Mouse (Mus musculus): Measurements from ENCODE around the gene Chst11. TPM values are rescaled to one million over a fixed set of nuclear protein-coding genes. Genes with fewer than 3 reads are reported as not detected.

Chst11 gene
- polyA plus RNA-seq, 1 experiment from 2014 or later, result 2.0 TPM

DNA sequence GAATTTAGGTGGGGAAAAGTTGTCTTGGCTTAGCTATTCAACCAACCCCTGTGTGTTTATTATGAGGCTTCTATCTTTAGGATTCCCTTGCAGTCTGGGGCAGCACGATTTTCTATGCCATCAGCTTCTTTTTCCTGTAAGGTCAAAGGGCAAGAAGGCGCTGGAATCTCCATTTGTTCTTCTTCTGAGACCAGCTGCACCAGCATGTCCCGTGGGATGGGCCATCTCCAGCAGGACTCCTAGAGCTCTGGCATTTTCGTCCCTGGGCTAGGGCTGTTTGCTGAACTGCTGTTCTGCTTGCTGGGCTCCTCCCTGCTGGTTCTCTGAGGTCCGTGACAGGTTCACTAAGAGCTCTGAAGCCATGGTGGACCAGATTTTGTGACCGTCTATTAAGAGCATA is 45.6 kb downstream of the Chst11 start:
- H3K36me3 ChIP-seq (ENCODE audit: control insufficient read depth, insufficient read depth, low read length), result no peaks in the 10 kb centered on the region
- H3K4me3 ChIP-seq (ENCODE audit: low read depth, low read length), result no peak overlapping the region
- DNase-seq (ENCODE audit: low spot score) (no peak), ATAC-seq (replicated peaks; ENCODE audit: low FRiP score, low TSS enrichment, low read depth) (no peak)
- 41% methylated on average over 6 of the region's 6 CpGs for WGBS
- H3K27ac ChIP-seq (ENCODE audit: low read depth), result no peak overlapping the region
- no peaks in the 10 kb centered on the region for H3K27me3 ChIP-seq (replicated peaks; ENCODE audit: control insufficient read depth, insufficient read depth, low read length)
- H3K4me2 ChIP-seq (ENCODE audit: low read length), result no peak overlapping the region
- H3K4me1 ChIP-seq (replicated peaks; ENCODE audit: control insufficient read depth, insufficient read depth, low read length), result peaks cover 3% of the 10 kb centered on the region; the same call in 1 of the 2 replicates
- no peak overlapping the region for H3K9ac ChIP-seq (ENCODE audit: low read length)
- no peaks in the 10 kb centered on the region for H3K9me3 ChIP-seq (ENCODE audit: control insufficient read depth, low read length)

DNA sequence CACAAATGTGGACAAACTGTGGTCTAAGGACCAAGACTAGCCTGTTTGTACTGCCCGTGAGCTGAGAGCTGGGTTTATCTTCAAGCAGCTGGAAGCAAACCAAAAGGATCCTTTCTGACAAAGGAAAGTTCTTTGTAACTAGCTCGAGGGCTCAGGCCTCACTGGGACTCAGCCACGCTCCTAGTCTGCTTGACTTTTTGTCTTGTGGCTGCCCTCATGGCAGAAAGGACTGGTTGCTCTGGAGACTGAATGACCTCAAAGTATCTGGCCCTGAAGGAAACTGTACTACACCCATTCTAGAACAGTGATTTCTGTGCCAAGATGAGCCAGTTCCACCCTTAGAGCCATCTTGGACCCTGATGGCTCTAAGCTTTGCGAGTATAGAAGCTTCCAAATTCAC is 46.3 kb downstream of the Chst11 start:
- Histone ChIP-seq H3K36me3 (ENCODE audit: control insufficient read depth, insufficient read depth, low read length) (no peaks in the 10 kb centered on the region), H3K9ac (ENCODE audit: low read length) (no peak overlapping the region), H3K4me1 (replicated peaks; ENCODE audit: control insufficient read depth, insufficient read depth, low read length) (peaks cover 3% of the 10 kb centered on the region; the same call in 1 of the 2 replicates), H3K27me3 (replicated peaks; ENCODE audit: control insufficient read depth, insufficient read depth, low read length) (no peaks in the 10 kb centered on the region), H3K9me3 (ENCODE audit: control insufficient read depth, low read length) (no peaks in the 10 kb centered on the region), H3K4me3 (ENCODE audit: low read depth, low read length) (no peak overlapping the region), H3K4me2 (ENCODE audit: low read length) (no peak overlapping the region), H3K27ac (ENCODE audit: low read depth) (no peak overlapping the region)
- DNase-seq (ENCODE audit: low spot score), result no peak
- WGBS, result 69% methylated on average over 4 of the region's 4 CpGs
- no peak for ATAC-seq (replicated peaks; ENCODE audit: low FRiP score, low TSS enrichment, low read depth)

DNA sequence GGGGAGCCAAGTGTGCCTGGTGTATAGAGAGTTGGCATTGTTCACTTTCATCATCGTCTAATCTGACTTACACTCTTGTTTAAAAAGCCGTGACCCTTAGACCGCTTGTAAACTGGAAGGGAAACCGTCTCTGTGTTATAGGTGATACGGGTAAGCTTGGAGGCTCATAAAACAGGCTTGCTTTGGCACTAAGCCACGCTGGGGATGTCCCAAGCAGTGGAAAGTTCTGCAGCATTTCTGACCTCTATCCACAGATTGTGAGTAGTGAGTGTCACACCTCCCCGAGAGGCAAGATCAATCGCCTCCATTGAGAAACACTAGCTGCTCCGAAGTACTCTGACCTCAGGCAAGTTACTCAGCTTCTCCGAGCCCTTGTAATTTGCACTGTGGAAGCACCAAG is 47.3 kb downstream of the Chst11 start:
- WGBS, result 44% methylated on average over 10 of the region's 10 CpGs
- Histone ChIP-seq H3K4me3 (ENCODE audit: low read depth, low read length) (no peak overlapping the region), H3K4me1 (replicated peaks; ENCODE audit: control insufficient read depth, insufficient read depth, low read length) (peaks cover 3% of the 10 kb centered on the region; the same call in 1 of the 2 replicates), H3K27me3 (replicated peaks; ENCODE audit: control insufficient read depth, insufficient read depth, low read length) (no peaks in the 10 kb centered on the region), H3K27ac (ENCODE audit: low read depth) (no peak overlapping the region), H3K4me2 (ENCODE audit: low read length) (no peak overlapping the region), H3K36me3 (ENCODE audit: control insufficient read depth, insufficient read depth, low read length) (no peaks in the 10 kb centered on the region), H3K9me3 (ENCODE audit: control insufficient read depth, low read length) (no peaks in the 10 kb centered on the region), H3K9ac (ENCODE audit: low read length) (no peak overlapping the region)
- DNase-seq (ENCODE audit: low spot score) (no peak), ATAC-seq (replicated peaks; ENCODE audit: low FRiP score, low TSS enrichment, low read depth) (0 out of 2 replicates have a peak, but pooled peaks have one; percentile 7)

DNA sequence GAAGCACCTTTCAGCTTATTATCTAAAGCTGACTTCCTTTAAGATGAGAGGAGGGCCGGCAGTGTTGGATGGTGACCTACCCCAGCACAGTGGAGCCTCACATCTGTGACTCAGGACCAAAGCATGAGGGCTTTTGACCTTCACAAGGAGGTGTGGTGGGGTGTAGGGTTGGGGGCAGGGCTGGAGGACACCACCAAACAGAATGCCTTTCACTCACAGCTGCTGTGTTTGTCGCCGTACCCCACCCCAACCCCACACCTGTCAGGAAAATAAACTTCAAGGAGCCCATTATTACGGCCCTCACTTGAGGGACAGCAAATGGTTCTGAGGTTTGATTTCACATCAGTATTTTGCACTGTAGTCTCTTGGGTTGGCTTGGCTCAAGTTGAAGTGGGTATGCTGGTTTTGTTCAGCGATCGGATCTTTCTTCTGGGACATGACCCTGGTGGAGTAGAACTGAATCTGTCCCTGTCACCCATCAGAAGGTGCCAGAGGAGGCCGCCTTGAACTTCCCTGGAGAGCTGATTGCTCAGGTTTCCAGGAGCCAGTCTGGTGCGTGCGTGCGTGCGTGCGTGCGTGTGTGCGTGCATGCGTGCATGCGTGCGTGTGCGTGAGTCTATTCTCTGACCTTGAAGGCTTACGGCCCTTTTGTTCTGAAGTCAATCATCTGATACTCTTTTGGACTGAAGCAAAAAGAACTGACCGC is 51.2 kb downstream of the Chst11 start:
- H3K4me1 ChIP-seq (replicated peaks; ENCODE audit: control insufficient read depth, insufficient read depth, low read length), result no peaks in the 10 kb centered on the region
- DNase-seq (ENCODE audit: low spot score) (no peak), ATAC-seq (replicated peaks; ENCODE audit: low FRiP score, low TSS enrichment, low read depth) (0 out of 2 replicates have a peak, but pooled peaks have one; percentile 61)
- no peaks in the 10 kb centered on the region for H3K27me3 ChIP-seq (replicated peaks; ENCODE audit: control insufficient read depth, insufficient read depth, low read length)
- H3K27ac ChIP-seq (ENCODE audit: low read depth), result no peak overlapping the region
- no peaks in the 10 kb centered on the region for H3K9me3 ChIP-seq (ENCODE audit: control insufficient read depth, low read length)
- no peak overlapping the region for H3K4me3 ChIP-seq (ENCODE audit: low read depth, low read length)
- 86% methylated on average over 20 of the region's 20 CpGs for WGBS
- H3K4me2 ChIP-seq (ENCODE audit: low read length), result no peak overlapping the region
- no peaks in the 10 kb centered on the region for H3K36me3 ChIP-seq (ENCODE audit: control insufficient read depth, insufficient read depth, low read length)
- no peak overlapping the region for H3K9ac ChIP-seq (ENCODE audit: low read length)

DNA sequence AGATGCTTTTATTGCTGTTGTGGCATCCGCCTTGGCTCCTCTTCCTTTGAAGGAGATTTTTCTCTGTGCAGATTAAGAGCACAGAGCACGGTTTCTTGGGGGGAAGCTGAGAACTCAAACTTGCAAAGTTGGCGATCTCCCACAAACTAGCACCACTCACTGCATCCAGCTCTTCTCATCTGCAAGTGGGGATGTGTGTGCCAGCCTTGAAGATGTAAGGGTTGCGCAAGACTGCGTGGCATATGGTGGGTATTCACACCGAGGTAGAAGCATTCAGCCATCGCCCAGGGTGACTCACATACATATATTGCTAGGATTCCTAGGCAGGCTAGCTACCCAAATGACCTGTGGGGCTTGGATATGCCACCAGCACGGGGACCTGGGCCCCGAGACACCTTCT is 52.9 kb downstream of the Chst11 start:
- DNase-seq (ENCODE audit: low spot score) (no peak), ATAC-seq (replicated peaks; ENCODE audit: low FRiP score, low TSS enrichment, low read depth) (no peak)
- Histone ChIP-seq H3K4me3 (ENCODE audit: low read depth, low read length) (no peak overlapping the region), H3K4me1 (replicated peaks; ENCODE audit: control insufficient read depth, insufficient read depth, low read length) (peaks cover 10% of the 10 kb centered on the region; the same call in 1 of the 2 replicates), H3K9me3 (ENCODE audit: control insufficient read depth, low read length) (no peaks in the 10 kb centered on the region), H3K4me2 (ENCODE audit: low read length) (no peak overlapping the region), H3K27ac (ENCODE audit: low read depth) (no peak overlapping the region), H3K27me3 (replicated peaks; ENCODE audit: control insufficient read depth, insufficient read depth, low read length) (no peaks in the 10 kb centered on the region), H3K36me3 (ENCODE audit: control insufficient read depth, insufficient read depth, low read length) (no peaks in the 10 kb centered on the region), H3K9ac (ENCODE audit: low read length) (no peak overlapping the region)
- 87% methylated on average over 9 of the region's 9 CpGs for WGBS

DNA sequence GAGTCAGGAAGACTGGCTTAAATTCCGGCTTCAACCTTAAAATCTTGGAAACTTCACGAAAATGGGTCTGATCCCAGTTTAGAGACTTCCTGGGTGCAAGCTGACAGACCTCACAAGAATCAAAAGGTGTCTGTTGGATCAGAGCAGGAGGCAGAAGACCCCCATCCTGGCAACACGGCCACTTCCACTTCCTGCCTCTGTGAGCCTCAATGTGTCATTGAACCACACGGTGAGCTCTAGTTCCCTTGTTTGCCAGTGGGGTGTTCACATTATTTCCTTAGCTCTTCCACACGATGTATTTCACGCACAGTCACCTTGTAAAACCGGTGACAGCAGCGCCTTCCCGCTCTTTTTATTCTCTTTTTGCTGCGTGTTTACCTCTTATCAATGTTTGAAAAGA is 54.1 kb downstream of the Chst11 start:
- DNase-seq (ENCODE audit: low spot score) (no peak), ATAC-seq (replicated peaks; ENCODE audit: low FRiP score, low TSS enrichment, low read depth) (no peak)
- Histone ChIP-seq H3K27me3 (replicated peaks; ENCODE audit: control insufficient read depth, insufficient read depth, low read length) (no peaks in the 10 kb centered on the region), H3K4me2 (ENCODE audit: low read length) (no peak overlapping the region), H3K27ac (ENCODE audit: low read depth) (no peak overlapping the region), H3K4me3 (ENCODE audit: low read depth, low read length) (no peak overlapping the region), H3K9me3 (ENCODE audit: control insufficient read depth, low read length) (no peaks in the 10 kb centered on the region), H3K4me1 (replicated peaks; ENCODE audit: control insufficient read depth, insufficient read depth, low read length) (peaks cover 15% of the 10 kb centered on the region; the same call in 1 of the 2 replicates), H3K9ac (ENCODE audit: low read length) (no peak overlapping the region), H3K36me3 (ENCODE audit: control insufficient read depth, insufficient read depth, low read length) (no peaks in the 10 kb centered on the region)
- WGBS, result 77% methylated on average over 10 of the region's 10 CpGs

DNA sequence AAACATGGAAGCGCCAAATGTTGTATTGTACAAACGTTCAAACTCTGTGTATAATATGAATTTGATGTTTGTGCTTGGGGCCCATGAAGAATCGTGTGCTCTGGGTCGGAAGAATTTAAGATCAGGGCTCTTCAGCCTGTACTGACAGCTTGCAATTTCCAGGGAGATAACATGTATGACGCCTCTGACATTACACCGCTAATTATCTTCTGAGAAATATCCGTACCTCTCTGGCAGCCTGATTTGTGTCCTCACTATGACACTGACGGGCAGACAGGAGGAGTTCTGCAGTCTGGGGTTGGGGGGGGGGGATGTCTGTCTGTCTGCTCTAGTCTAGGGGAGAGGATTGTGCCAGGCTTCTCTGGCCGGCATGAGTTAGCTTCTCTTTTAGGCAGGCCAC is 56.6 kb downstream of the Chst11 start:
- Histone ChIP-seq H3K27ac (ENCODE audit: low read depth) (no peak overlapping the region), H3K4me2 (ENCODE audit: low read length) (no peak overlapping the region), H3K4me1 (replicated peaks; ENCODE audit: control insufficient read depth, insufficient read depth, low read length) (peaks cover 15% of the 10 kb centered on the region; the same call in 1 of the 2 replicates), H3K9ac (ENCODE audit: low read length) (no peak overlapping the region), H3K9me3 (ENCODE audit: control insufficient read depth, low read length) (no peaks in the 10 kb centered on the region), H3K4me3 (ENCODE audit: low read depth, low read length) (no peak overlapping the region), H3K36me3 (ENCODE audit: control insufficient read depth, insufficient read depth, low read length) (no peaks in the 10 kb centered on the region), H3K27me3 (replicated peaks; ENCODE audit: control insufficient read depth, insufficient read depth, low read length) (no peaks in the 10 kb centered on the region)
- DNase-seq (ENCODE audit: low spot score) (no peak), ATAC-seq (replicated peaks; ENCODE audit: low FRiP score, low TSS enrichment, low read depth) (no peak)
- WGBS, result 71% methylated on average over 9 of the region's 9 CpGs

DNA sequence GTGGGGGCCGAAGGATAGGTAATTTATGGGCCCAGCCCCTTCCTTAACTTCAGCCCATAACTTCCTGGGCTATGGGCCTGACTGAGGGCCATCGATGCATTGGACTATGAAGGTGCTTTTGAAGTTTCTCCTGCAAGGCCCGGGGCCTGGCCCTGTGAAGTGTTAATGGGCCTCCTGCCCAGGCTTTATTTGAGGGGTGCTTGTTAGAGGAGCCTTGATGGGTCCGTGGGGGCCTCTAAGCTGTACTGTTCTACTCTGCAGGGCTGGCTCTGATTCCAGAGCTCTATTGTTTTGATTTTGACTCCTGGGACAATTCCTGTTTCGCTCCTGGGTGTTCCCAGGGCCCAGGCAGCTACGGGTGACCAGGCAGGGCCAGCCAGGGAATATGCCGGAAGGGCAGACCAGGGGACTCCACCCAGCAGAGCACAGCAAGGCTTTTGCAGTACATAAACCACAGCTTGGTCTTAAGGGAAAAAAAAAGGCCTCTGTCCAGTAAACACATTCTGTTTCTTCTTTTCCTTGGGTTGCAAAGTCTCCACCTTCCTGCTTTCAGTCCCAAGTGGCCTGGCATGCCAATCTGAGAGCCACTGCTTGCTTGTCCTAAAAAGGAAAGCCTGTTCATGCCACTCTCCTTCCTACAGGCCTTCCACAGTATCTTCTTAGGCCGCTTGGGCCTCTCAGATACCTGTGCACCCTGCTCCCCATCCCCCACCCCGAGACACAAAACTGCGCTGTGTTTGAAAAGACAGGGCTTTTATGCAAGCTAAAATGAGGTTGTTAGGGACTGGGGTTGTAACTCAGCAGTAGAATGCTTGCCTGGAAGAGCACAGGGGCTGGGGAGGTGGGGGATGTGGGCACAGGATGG is 57.5 kb downstream of the Chst11 start:
- Histone ChIP-seq H3K4me3 (ENCODE audit: low read depth, low read length) (no peak overlapping the region), H3K4me1 (replicated peaks; ENCODE audit: control insufficient read depth, insufficient read depth, low read length) (peaks cover 15% of the 10 kb centered on the region; the same call in 1 of the 2 replicates), H3K27ac (ENCODE audit: low read depth) (peak overlapping the region; percentile 38; the same call in 1 of the 2 replicates), H3K36me3 (ENCODE audit: control insufficient read depth, insufficient read depth, low read length) (no peaks in the 10 kb centered on the region), H3K27me3 (replicated peaks; ENCODE audit: control insufficient read depth, insufficient read depth, low read length) (no peaks in the 10 kb centered on the region), H3K9ac (ENCODE audit: low read length) (no peak overlapping the region), H3K9me3 (ENCODE audit: control insufficient read depth, low read length) (no peaks in the 10 kb centered on the region), H3K4me2 (ENCODE audit: low read length) (no peak overlapping the region)
- no peak for DNase-seq (ENCODE audit: low spot score)
- ATAC-seq (replicated peaks; ENCODE audit: low FRiP score, low TSS enrichment, low read depth), result no peak
- WGBS, result 36% methylated on average over 10 of the region's 10 CpGs

Data from intestine, embryonic 14.5 days (tissue).